Mouse (Mus musculus) c-Kit-positive CD71-negative TER-119-negative erythroid progenitor cells, embryonic 14.5 days (primary cell): Measurements from ENCODE around the gene Micall2.
A peak's percentile ranks its signal among the peaks of the same experiment; 100 is the strongest.
"Not testable (repeated sequence)": the region's sequence is repeated elsewhere in the genome, so short reads cannot be mapped to it uniquely, and the experiment has no call there.

Source experiments
- DNase-seq: peaks from one replicate; pipeline ENCODE4 v3.0.0-alpha.2; 2013; ENCODE audit warnings: low read depth

Micall2 gene

DNA sequence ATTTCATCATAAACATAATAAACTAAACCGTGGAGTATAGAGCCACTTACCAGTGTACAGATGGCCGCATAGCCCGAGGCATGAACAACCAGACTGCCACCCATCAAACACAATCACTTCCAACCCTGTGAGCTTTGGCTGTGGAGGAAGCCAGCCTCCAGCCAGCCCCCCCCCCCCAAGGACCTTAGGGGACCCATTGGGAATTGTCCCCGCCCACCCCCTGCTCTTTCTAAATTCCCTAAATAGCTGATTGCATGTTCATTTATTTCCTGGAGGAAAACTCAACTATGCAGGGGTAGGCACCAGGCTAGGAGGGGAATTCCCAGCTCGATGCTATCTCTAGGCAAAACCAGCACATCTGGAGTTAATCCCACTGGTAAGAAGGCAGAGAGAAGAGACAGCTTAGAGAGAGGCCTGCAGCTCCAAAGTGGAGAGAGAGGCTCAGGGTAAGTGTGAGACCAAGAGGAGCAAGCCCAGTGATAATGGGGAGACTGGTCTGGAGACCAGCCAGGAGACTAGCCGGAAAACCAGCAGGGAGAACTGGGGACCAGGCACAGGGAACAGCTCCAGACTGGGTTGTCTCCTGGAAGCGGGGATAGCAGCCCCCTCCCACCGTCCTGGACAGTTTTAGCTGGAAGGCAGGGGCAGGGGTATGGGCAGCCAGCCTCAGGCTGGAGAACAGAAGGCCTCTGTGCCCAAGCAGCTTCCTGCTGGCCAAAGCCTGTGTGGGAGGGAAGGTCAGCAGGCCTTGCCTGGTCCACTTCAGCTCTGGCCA is 5.2 kb downstream of the Micall2 start:
- DNase-seq = no peak

DNA sequence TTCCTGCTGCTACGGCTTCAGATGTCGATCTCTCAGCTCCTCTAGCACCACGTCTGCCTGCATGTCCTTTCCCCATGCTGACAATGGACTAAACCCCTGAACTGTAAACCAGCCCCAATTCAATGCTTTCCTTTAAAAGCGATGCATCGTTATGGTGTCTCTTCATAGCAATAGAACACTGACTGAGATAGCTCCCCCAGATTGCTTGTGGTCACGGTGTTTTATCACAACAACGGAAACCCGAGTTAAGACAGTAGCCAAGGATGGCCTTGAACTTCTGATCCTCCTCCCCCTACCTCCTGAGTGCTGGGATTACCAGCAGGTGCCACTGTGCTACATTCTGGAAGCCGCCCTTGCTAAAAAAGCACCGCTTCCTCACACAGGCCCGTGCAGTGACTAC is 8.9 kb downstream of the Micall2 start:
- DNase-seq = no peak

GRCm38 (mm10) chr5:139726186-139726585 is 9.9 kb downstream of the Micall2 start:
- DNase-seq = no peak

- no peak for DNase-seq
Observed at GRCm38 (mm10) chr5:139724336-139725116, 11.6 kb downstream of the Micall2 start.

GRCm38 (mm10) chr5:139723113-139723512 is 13.0 kb downstream of the Micall2 start:
- no peak for DNase-seq

GRCm38 (mm10) chr5:139722709-139723108 is 13.4 kb downstream of the Micall2 start:
- no peak for DNase-seq

DNA sequence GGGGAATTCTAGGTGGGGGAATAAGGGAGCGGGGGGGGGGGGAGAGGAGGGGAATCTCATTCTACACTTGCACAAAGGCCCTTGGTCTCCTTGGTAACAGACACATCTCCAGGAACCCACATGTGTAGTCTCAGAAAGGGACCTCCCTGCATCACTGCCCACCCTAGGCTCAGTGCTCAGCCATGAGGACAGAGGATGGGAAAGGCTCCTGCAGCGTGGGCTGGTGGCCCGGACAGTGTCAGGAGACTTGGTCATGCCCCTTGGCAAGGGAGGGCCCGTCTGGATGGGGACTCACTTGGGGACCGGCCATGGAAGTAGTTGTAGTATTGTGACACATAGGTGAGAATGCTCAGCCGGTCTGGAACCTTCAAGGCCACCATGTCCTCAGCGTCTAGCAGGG is 17.2 kb downstream of the Micall2 start:
- no peak for DNase-seq

DNA sequence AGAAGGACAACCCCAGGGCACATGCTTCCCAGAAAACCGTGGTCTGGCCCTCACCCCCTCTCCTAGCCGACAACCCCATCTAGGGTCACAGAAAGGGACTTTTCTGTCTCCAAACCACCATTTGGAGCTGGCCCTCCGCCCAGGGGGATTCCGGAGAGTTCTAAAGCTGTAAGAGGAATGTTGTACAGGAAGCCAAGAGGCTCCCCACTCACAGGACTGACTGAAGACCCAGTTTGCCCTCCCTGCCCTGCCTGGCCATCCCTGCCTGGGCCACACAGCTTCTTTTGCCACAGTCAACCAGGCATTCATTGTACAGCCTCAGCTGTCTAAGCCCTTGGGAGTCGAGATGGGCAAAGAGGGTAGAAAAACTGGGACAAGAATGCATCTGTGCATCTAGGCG is 17.6 kb downstream of the Micall2 start:
- no peak for DNase-seq

GRCm38 (mm10) chr5:139717723-139718122 is 18.4 kb downstream of the Micall2 start:
- DNase-seq = no peak

DNA sequence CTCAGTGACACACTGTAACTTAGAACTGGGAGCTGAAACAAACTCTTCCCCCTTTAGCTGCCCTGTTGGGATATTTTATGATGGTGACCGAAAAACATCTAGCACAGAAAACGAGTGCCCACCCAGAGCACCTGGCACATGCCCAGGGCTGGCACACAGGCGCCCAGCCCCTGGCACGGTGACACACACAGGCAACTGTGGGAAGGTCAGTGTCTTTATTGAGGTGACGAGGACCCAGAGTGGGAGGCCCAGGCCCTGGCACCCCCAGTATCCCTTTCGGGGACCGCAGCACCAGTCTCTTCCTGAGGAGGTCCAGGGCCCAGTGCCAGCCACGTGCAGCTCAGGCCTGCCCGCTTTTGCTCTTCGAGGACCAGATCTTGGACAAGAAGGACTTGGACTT is 29.6 kb downstream of the Micall2 start:
- no peak for DNase-seq

GRCm38 (mm10) chr5:139702905-139703304 is 33.2 kb downstream of the Micall2 start:
- no peak for DNase-seq

- DNase-seq = no peak
Observed at GRCm38 (mm10) chr5:139702236-139702635, 33.9 kb downstream of the Micall2 start.

DNA sequence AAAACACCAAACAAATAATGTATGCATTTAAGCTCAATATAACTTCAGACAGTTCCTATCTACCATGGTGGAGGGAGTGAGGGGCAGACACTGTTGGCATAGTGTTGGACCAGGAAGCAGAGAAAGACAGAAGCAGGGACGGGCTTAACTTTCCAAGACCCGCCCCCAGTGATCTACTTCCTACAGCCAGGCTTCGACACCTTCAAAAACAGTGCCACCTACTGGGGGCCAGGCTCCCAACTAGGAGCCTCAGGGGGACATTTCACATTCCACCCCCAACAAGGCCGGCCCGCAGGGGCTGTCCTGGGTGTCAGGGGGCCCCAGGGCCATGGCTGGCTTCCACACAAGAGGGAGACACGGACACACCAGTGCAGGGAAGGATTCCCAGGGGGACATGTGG is 39.2 kb downstream of the Micall2 start:
- DNase-seq = no peak

DNA sequence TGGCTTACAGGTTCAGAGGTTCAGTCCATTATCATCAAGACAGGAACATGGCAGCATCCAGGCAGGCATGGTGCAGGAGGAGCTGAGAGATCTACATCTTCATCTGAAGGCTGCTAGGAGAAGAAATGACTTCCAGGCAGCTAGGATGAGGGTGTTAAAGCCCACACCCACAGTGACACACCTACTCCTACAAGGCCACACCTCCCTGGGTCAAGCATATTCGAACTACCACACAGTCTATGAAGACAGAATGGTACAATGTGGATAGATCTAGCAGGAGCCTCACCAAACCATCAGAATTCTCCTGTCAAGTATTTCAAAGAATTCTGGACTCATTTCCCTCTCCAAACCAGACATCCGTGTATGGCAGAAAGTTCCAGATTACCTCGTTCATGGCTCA is 40.3 kb downstream of the Micall2 start:
- DNase-seq = not testable (repeated sequence)

GRCm38 (mm10) chr5:139694989-139695571 is 41.1 kb downstream of the Micall2 start:
- no peak for DNase-seq

- no peak for DNase-seq
Observed at GRCm38 (mm10) chr5:139694292-139694988, 41.7 kb downstream of the Micall2 start.

DNA sequence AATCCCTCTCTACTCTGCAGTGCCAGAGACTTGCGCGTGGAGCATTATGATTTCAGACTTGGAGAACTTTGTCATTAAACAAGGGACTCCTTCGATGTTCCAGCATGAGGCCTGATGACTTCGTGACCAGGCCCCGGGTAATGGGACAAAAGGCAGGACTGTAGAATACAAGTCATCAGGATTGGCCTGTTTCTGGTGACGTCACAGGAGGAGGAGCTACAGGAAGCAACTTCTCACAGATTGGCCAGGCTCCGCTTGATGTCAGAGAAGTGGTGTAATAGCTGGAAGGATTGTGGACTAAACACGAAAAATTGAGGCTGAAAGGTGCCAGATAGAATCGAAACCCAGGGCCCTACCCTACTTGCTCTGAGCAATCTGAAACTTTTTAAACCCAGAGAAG is 45.3 kb downstream of the Micall2 start:
- no peak for DNase-seq

DNA sequence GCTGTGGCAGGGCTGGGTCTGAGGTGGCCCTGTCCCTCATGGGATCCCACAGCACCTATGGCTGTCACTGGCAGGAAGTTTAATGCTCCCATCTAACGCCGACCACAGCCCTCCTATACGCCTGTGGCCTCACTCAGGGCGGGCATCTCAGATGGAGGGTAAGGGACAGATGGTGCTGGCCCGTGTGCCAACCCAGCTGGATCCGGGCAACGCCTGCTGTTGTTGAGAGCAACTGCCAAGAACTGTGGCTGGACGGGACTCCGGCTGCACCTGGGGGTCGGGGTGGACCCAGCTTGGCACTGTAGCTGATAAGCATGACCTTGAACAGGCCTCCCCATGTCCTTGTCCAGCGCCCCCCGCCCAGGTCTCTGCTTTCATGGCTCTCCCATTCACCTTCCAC is 47.8 kb downstream of the Micall2 start:
- DNase-seq = no peak

DNA sequence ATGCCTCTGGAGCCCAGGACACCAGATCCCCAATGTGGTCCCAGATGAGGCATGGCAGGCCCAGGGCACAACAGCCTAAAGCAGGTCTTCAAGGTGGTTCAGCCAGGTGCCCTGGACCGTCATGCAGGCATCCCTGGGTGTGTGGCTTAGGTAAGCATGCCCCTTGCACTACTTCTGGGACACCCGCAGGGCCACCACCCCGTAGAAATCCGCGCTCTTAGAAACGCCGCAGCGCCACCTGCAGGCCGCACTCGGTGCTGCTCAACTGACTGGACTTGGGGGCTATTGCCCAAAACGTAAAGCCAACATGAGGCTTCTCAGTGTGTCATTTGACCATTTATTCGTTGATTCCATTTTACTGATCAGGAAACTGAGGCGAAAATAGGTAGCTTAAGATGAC is 48.5 kb downstream of the Micall2 start:
- DNase-seq = peak; percentile 58

DNA sequence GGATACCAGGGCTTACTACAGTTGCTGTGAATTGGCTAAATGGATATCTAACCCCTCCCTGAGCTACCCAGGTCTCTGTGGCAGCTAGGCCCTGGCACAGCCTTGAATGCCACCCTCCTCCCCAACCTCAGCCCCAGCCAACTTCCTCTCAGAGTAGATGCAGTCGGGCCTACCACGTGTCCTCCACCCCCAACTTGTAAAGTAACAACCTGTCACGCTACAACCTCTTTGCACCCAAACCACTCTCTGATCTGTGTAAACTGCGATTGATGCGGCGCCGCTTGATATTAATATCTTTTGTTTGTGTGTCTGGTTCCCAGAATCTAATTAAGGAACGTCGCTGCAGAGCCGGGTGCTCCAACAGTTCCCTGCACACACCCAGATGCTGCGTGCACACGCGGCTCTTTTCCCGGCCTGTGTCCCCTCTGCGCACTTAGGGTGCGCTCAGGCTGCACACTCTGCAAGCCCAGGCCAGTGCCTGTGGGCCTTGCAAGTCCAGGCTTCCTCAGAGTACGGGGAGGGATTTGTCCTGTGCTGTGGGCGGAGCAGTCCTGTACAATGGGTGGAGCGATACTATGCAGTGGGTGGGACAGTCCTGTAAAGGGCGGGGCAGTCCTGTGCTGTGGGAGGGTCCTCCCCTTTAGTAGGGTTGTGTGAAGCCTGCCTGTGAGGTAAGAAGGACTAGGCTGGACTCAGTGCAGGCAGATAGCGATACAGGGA is 49.4 kb downstream of the Micall2 start:
- peak; percentile 44 for DNase-seq

DNA sequence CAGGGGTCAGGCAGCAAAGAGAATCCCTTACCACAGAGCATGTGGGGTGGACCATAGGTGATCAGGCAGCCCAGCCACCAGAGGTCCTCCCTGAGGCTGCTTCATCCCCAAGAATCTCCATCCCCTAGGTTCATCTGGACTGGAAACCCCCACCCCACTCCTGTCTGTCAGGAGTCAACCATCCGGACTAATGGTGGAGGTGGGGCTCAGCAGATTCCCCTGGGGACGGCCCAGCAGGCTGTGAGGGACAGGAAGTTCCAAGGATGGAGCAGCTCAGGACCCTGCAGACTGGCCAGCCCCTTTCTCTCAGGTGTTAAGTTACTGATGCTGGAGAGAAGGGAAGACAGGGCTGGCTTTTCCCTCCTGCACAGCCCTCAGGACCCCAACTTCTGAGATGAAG is 52.9 kb downstream of the Micall2 start:
- DNase-seq = no peak

DNA sequence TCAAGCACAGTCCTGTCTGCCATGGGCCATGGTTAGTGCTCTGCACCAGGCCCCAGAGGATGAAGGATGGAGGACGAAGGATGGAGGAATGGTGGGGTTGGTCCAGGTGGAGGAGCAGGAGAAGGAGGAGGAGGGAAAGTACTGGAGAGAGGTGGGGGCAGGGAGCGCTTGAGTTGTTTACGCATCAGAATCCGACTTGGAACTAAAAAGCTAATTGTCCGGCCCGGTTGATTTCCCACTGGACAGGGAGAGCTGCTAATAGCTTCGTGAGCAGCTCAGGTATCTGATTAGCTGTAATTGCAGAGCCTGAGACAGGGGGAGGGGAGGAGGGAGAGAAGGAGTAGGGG is 53.5 kb downstream of the Micall2 start:
- DNase-seq = no peak
